Mouse (Mus musculus) liver, embryonic 15.5 days (tissue): ENCODE measurements around the gene Runx2. TPM values are rescaled to one million over a fixed set of nuclear protein-coding genes. Genes with fewer than 3 reads are reported as not detected.

ENCODE experiments used
- ATAC-seq: fragments of 200-750 bp; cut with Nextera tagmentation; 2 replicates; pipeline ENCODE4 v1.8.0; 2017; ENCODE audit warnings: moderate number of reproducible peaks, mild to moderate bottlenecking, moderate library complexity; ENCODE audit not compliant: insufficient read depth
- H3K27ac ChIP-seq: fragments of 300-500 bp; sonication (generic); replicated peaks from 2 replicates; pipeline ENCODE4 v1.5.1; 2015; ENCODE audit warnings: mild to moderate bottlenecking, inconsistent platforms
- H3K27me3 ChIP-seq: fragments of 300-500 bp; sonication (generic); 2 replicates; pipeline ENCODE4 v1.6.1; 2015; ENCODE audit warnings: mild to moderate bottlenecking, inconsistent platforms
- H3K36me3 ChIP-seq: fragments of 300-500 bp; sonication (generic); replicated peaks from 2 replicates; pipeline ENCODE4 v1.6.1; 2015; ENCODE audit warnings: moderate library complexity, mild to moderate bottlenecking, inconsistent platforms
- H3K4me1 ChIP-seq: fragments of 300-500 bp; sonication (generic); replicated peaks from 2 replicates; pipeline ENCODE4 v1.6.1; 2015; ENCODE audit warnings: inconsistent platforms
- H3K4me2 ChIP-seq: fragments of 300-500 bp; sonication (generic); 2 replicates; pipeline ENCODE4 v1.6.1; 2015; ENCODE audit warnings: moderate library complexity, mild to moderate bottlenecking, inconsistent platforms
- H3K4me3 ChIP-seq: fragments of 300-500 bp; sonication (generic); replicated peaks from 2 replicates; pipeline ENCODE4 v1.5.1; 2015; ENCODE audit warnings: mild to moderate bottlenecking, inconsistent platforms
- H3K9ac ChIP-seq: fragments of 300-500 bp; sonication (generic); 2 replicates; pipeline ENCODE4 v1.6.1; 2015; ENCODE audit warnings: moderate library complexity, mild to moderate bottlenecking, inconsistent platforms
- H3K9me3 ChIP-seq: fragments of 300-500 bp; sonication (generic); replicated peaks from 2 replicates; pipeline ENCODE4 v1.6.1; 2016; ENCODE audit warnings: inconsistent platforms
- WGBS: fragments of 180-500 bp; shearing (Covaris S2); methylation state at CpG from one replicate; pipeline ENCODE4 v1.1.7; 2015; ENCODE audit warnings: mixed read lengths; ENCODE audit not compliant: insufficient replicate concordance; 5-methylcytosine and 5-hydroxymethylcytosine counted together
- polyA plus RNA-seq: library from polyadenylated mRNA; unstranded; fragments of >200 nt; fragmentation: Nextera tagmentation; extraction: Ambion mirVana; gene quantifications from 2 replicates; pipeline ENCODE4 v1.2.1, GENCODE M21; 2015

Runx2 gene
- polyA plus RNA-seq, 1 experiment from 2014 or later = 0.56 TPM

- ATAC-seq = no peak
- WGBS = 67% methylated on average over 11 of the region's 11 CpGs
These were observed 294.2 kb downstream of the Runx2 start for GRCm38 (mm10) chr17:44520122-44521075.

DNA sequence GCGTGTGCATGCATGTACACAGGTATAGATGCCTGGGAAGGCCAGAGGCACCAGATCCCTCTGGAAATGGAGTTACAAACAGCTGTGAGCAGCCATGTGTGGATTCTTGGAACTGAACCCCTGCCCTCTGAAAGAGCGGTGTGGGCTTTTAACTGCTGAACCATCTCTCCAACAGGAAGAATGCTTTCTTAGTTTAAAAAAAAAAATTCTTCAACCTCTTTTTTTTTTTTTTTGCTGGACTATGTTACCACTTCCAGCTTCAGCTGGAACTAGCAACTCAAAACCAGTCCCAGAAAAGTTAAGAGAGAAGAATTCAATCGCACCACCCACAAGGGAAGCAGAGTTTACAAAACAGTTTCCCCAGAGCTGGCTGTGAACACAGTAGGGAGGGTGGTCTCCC, 295.2 kb downstream of the Runx2 start:
- Histone ChIP-seq H3K9ac (no peak overlapping the region), H3K4me1 (no peaks in the 10 kb centered on the region), H3K9me3 (no peaks in the 10 kb centered on the region), H3K4me2 (no peak overlapping the region), H3K27me3 (no peaks in the 10 kb centered on the region), H3K27ac (no peak overlapping the region), H3K36me3 (no peaks in the 10 kb centered on the region), H3K4me3 (no peak overlapping the region)
- 62% methylated on average over 3 of the region's 3 CpGs for WGBS
- no peak for ATAC-seq

More at GRCm38 (mm10) chr17:44520122-44521075, 294.2 kb downstream of the Runx2 start:
- Histone ChIP-seq H3K4me2 (no peak overlapping the region), H3K36me3 (no peaks in the 10 kb centered on the region), H3K9me3 (no peaks in the 10 kb centered on the region), H3K9ac (no peak overlapping the region), H3K27ac (no peak overlapping the region), H3K4me3 (no peak overlapping the region), H3K27me3 (no peaks in the 10 kb centered on the region), H3K4me1 (no peaks in the 10 kb centered on the region)

DNA sequence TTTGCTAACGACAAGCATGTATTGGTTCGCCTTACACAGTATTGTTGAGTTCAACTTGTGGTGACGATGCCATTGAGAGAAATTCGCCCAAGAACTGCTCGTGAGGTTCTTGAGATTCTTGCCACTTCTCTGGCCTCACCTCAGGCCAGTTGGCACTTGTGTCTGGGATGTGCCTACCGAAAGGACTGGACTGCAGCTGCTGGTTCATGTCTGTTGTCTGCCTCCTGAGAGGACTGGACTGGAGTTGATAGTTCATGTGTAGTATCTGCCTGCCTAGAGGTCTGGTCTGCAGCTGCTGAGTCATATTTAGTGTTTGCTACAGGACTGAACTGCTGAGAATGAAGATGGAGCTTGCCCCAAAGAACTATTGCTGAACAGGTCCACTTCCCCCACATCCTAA, 296.4 kb downstream of the Runx2 start:
- Histone ChIP-seq H3K4me2 (no peak overlapping the region), H3K4me3 (no peak overlapping the region), H3K27me3 (no peaks in the 10 kb centered on the region), H3K36me3 (no peaks in the 10 kb centered on the region), H3K9ac (no peak overlapping the region), H3K9me3 (no peaks in the 10 kb centered on the region), H3K27ac (no peak overlapping the region), H3K4me1 (no peaks in the 10 kb centered on the region)
- WGBS = 79% methylated on average over 6 of the region's 6 CpGs
- ATAC-seq = no peak

GRCm38 (mm10) chr17:44508198-44508715, 306.3 kb downstream of the Runx2 start:
- 59% methylated on average over 7 of the region's 7 CpGs for WGBS

GRCm38 (mm10) chr17:44507741-44508140, 306.9 kb downstream of the Runx2 start:
- no peak overlapping the region for H3K4me3 ChIP-seq
- no peaks in the 10 kb centered on the region for H3K36me3 ChIP-seq
- H3K9ac ChIP-seq = no peak overlapping the region
- H3K27me3 ChIP-seq = no peaks in the 10 kb centered on the region
- no peak for ATAC-seq
- no peaks in the 10 kb centered on the region for H3K9me3 ChIP-seq
- H3K4me2 ChIP-seq = no peak overlapping the region
- no peak overlapping the region for H3K27ac ChIP-seq
- 81% methylated on average over 3 of the region's 3 CpGs for WGBS
- no peaks in the 10 kb centered on the region for H3K4me1 ChIP-seq

More at GRCm38 (mm10) chr17:44508198-44508715, 306.3 kb downstream of the Runx2 start:
- Histone ChIP-seq H3K9me3 (no peaks in the 10 kb centered on the region), H3K4me1 (no peaks in the 10 kb centered on the region), H3K4me3 (no peak overlapping the region), H3K9ac (no peak overlapping the region), H3K27me3 (no peaks in the 10 kb centered on the region), H3K4me2 (no peak overlapping the region), H3K27ac (no peak overlapping the region), H3K36me3 (no peaks in the 10 kb centered on the region)
- ATAC-seq = no peak

GRCm38 (mm10) chr17:44506524-44506923, 308.1 kb downstream of the Runx2 start:
- Histone ChIP-seq H3K9ac (no peak overlapping the region), H3K4me2 (no peak overlapping the region), H3K36me3 (no peaks in the 10 kb centered on the region), H3K9me3 (no peaks in the 10 kb centered on the region), H3K4me3 (no peak overlapping the region), H3K27ac (no peak overlapping the region), H3K27me3 (no peaks in the 10 kb centered on the region), H3K4me1 (no peaks in the 10 kb centered on the region)
- WGBS = 52% methylated on average over 3 of the region's 3 CpGs
- ATAC-seq = no peak

DNA sequence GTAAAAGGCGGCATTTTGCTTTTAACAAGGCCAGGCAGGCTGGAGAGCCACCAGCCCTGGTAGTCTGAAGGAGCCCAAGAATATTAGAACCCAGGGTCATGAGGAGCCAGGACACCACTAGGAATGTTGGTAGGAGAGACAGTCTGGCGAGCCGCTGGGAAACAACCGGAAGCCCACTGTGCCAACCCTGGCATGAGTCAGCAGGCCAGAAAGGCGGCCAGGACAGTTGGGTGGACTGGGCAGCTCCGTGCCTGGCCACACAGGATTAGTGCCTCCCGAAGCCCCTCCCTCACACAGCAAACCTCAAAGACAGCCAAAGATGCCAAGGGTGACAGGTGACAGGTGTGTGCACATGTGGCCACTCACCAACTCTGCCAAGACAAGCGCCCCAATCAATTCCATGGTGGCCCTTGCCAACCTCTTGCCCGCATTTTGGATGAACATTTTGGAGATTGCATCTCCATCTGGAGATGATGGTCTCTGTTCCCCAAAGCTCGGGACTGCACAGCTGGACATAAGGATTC, 309.7 kb downstream of the Runx2 start:
- Histone ChIP-seq H3K27ac (no peak overlapping the region), H3K9me3 (no peaks in the 10 kb centered on the region), H3K36me3 (no peaks in the 10 kb centered on the region), H3K4me2 (no peak overlapping the region), H3K4me1 (no peaks in the 10 kb centered on the region), H3K27me3 (no peaks in the 10 kb centered on the region), H3K9ac (no peak overlapping the region), H3K4me3 (no peak overlapping the region)
- ATAC-seq = no peak
- 65% methylated on average over 10 of the region's 10 CpGs for WGBS

DNA sequence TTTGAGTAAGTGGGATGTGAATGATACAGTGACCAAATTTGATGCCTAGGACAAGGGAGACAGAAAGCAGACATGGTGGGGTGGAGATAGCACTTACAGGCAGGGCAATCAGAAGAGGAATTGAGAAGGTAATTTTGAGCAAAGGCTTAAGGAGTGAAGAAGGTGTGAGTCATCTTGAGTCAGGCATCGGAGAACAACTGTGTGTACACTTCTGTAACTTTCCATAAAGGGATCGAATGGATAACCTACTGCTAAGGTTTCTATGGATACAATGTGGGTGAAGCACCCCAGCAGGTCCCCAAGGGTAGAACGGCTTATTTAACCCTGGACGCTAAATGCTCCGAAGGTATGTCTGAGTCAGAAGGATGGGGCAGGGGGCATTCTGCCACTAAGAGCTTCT, 312.4 kb downstream of the Runx2 start:
- Histone ChIP-seq H3K27me3 (no peaks in the 10 kb centered on the region), H3K9me3 (no peaks in the 10 kb centered on the region), H3K27ac (no peak overlapping the region), H3K4me3 (no peak overlapping the region), H3K4me2 (no peak overlapping the region), H3K36me3 (no peaks in the 10 kb centered on the region), H3K9ac (no peak overlapping the region), H3K4me1 (no peaks in the 10 kb centered on the region)
- ATAC-seq = no peak
- WGBS = 74% methylated on average over 5 of the region's 5 CpGs

DNA sequence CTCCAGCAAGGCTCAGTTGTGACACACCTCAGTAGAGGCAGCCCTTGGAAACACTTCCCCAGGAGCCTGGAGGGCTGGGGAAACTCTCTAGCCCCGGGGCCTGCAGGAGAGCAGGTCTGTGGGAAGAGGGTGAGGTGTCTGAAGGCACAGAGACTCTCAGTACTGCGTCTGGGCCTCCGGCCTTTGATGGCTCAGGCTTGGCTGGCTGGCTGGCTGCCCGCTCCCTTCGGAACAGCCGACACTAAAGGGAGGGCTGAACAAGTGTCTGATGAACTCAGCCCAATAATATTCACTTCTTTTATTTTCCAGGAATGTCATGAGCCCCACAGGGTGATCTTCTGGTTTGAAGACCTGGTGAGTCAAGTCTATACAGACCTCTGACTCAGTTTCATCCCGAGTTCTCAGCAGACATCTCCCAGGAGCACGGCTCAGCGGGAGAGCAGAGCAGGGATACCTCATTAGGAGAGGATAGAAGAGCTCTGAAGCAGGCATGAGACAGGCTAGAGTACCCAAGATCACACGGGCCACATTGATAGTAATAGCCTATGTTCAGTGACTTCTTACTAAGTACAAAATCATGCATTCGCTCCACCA, 314.2 kb downstream of the Runx2 start:
- Histone ChIP-seq H3K9ac (no peak overlapping the region), H3K4me2 (no peak overlapping the region), H3K9me3 (no peaks in the 10 kb centered on the region), H3K4me1 (no peaks in the 10 kb centered on the region), H3K27ac (no peak overlapping the region), H3K27me3 (no peaks in the 10 kb centered on the region), H3K36me3 (no peaks in the 10 kb centered on the region), H3K4me3 (no peak overlapping the region)
- 69% methylated on average over 11 of the region's 11 CpGs for WGBS
- no peak for ATAC-seq

DNA sequence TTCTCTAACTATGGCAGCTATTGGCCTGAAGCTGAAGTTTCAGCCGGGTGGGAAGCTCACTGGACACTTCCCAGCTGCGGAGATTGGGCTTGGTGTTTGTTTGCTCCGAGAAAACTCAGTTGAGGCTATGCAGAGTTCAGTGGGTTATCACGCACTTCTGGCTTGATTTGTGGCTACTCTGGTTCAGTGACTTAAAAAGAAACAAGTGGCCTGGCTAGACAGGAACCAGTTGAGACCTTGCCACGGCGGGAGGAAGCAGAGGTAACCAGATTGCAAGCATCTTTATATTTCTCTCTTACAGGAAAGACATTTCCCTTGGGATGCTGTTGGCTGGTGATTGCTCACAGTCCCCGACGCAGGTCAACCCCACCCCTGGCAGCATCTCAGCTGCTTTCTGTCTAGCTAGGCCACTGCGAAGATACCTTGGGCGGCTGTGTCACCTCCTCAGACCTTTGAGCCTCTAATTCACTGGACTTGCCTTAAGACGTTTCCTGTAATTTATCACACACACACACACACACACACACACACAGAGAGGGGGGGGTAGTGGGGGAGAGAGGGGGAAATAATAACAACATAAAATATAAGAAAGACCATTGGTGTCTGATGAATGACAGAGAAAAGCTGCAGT, 324.3 kb downstream of the Runx2 start:
- no peak overlapping the region for H3K27ac ChIP-seq
- no peaks in the 10 kb centered on the region for H3K9me3 ChIP-seq
- no peak for ATAC-seq
- H3K36me3 ChIP-seq = no peaks in the 10 kb centered on the region
- no peaks in the 10 kb centered on the region for H3K27me3 ChIP-seq
- no peak overlapping the region for H3K4me3 ChIP-seq
- H3K4me1 ChIP-seq = no peaks in the 10 kb centered on the region
- H3K4me2 ChIP-seq = no peak overlapping the region
- 42% methylated on average over 11 of the region's 11 CpGs for WGBS
- no peak overlapping the region for H3K9ac ChIP-seq

GRCm38 (mm10) chr17:44489346-44489745, 325.3 kb downstream of the Runx2 start:
- Histone ChIP-seq H3K4me2 (no peak overlapping the region), H3K9ac (no peak overlapping the region), H3K4me1 (no peaks in the 10 kb centered on the region), H3K27ac (no peak overlapping the region), H3K27me3 (no peaks in the 10 kb centered on the region), H3K36me3 (no peaks in the 10 kb centered on the region), H3K4me3 (no peak overlapping the region), H3K9me3 (no peaks in the 10 kb centered on the region)
- 75% methylated on average over 6 of the region's 6 CpGs for WGBS
- no peak for ATAC-seq
